Mouse (Mus musculus) cerebellum, postnatal 10 days (tissue): ENCODE data around the gene Cct7.
A peak's percentile ranks its signal among the peaks of the same experiment; 100 is the strongest.

Experiments
- DNase-seq, 2 experiments: peaks; one replicate each; pipeline ENCODE4 v3.0.0; 2021; ENCODE audit warnings: mixed read lengths in 2 of 2

Gene Cct7

GRCm38 (mm10) chr6:85504908-85505307 lies 53.6 kb downstream of the Cct7 start:
- no peak for DNase-seq

- peak in 1 of 2 experiments; percentile 40 for DNase-seq
These were observed 57.3 kb downstream of the Cct7 start for GRCm38 (mm10) chr6:85508602-85509001.

GRCm38 (mm10) chr6:85510476-85510875 lies 59.2 kb downstream of the Cct7 start:
- DNase-seq: peak; percentile 94 to 97

- peak; percentile 42 to 57 for DNase-seq
These were observed 60.2 kb downstream of the Cct7 start for GRCm38 (mm10) chr6:85511286-85512055.

GRCm38 (mm10) chr6:85512056-85512440 lies 60.7 kb downstream of the Cct7 start:
- peak in 1 of 2 experiments; percentile 47 for DNase-seq

GRCm38 (mm10) chr6:85512577-85513530 lies 61.5 kb downstream of the Cct7 start:
- DNase-seq: peak; percentile 54 to 60

DNA sequence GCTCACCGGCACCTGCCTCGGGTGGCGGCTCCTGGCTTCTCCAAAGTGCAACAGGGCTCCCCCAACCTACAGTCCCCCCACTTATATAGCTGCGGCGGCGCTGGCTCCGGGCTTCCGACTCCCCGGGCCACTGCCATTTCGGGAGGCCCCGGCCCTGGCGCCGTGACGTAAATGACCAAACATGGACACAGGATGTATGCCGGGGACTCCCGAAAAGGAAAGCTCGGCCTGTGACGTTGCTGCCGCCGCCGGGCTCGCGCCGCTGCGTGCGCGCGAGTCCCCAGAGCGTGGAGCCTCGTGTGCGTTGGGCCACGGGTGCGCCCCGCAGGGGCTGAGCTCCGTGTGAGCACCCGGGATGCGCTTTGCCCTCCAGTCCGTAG lies 62.2 kb downstream of the Cct7 start, which contains the start of gene Egr4:
Gene Egr4 (minus strand): TSS at position 59 of the 380 bp plus-strand sequence.
- peak; percentile 87 to 89 for DNase-seq

DNA sequence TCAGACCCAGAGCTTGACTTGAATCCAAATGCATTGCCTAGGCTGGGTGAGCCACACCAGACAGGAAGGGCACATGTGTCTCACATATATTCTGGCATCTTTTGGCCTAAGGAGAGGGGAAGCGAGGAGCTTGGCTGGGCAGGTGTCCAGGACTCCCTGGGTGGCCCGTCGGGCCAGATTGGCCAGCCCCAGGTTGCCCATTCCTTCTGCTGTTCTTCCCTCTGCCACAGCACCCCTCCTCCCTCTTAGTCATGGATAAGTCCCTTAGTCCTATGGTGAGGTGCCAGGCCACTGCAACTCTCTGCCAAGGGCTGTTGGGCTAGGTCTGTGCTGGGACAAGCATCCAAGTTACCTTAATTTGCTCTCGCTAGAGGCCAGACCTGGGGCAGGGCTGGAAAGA lies 64.6 kb downstream of the Cct7 start:
- peak; percentile 99 to 100 for DNase-seq
